Mouse (Mus musculus) CD8-positive naive resting alpha-beta T cell, adult 2 months (primary cell): ENCODE results near the gene Prkca.
A peak's percentile ranks its signal among the peaks of the same experiment; 100 is the strongest.

Experiments used
- DNase-seq, 2 experiments: peaks; one replicate each; pipeline ENCODE4 v3.0.0; 2022; ENCODE audit warnings: low read depth in 2 of 2, low spot score in 2 of 2

Prkca gene

GRCm38 (mm10) chr11:108170107-108170506, 173.6 kb downstream of the Prkca start:
- DNase-seq, result no peak

- no peak for DNase-seq
Observed at GRCm38 (mm10) chr11:108165725-108166124, 178.0 kb downstream of the Prkca start.

- no peak for DNase-seq
Observed at GRCm38 (mm10) chr11:108162639-108163038, 181.1 kb downstream of the Prkca start.

GRCm38 (mm10) chr11:108162110-108162509, 181.6 kb downstream of the Prkca start:
- no peak for DNase-seq

DNA sequence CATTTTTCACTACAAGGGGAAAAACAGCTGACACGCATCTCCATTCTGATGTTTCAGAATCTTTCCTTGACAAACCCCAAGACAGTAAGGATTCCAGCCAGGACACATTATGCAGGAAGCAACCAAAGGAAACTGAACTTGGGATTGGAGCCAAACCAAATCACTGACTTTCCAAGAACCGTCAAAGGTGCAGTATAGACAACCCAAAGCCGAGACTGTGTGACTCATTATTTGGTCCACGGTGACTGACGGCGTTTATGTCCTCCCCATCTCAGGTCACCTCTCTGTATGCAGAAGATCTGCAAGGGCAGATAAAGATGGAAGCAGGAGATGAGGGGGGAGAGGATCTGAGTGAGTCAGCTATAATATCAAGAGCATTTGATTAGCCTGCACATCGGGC, 183.7 kb downstream of the Prkca start:
- DNase-seq, result no peak

DNA sequence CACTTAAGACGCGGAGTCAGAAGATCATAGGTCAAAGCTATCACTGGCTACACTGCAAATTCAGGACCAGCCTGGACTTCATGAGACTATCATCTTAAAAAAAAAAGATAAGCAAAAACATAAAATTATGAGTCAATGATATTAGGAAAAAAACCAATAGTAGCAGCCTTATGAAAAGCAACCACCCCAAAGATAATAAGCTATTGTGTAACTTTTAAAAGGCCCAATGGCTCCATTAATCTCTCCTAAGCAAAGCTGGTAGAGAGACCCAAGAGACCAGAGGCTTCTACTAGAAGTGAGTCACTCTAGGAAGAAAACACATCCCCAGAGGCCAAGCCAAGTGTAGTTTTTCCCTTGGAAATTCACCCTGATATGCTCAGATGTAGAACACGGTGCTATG, 185.7 kb downstream of the Prkca start:
- DNase-seq, result no peak

- DNase-seq, result no peak
Observed at GRCm38 (mm10) chr11:108157074-108157473, 186.7 kb downstream of the Prkca start.

GRCm38 (mm10) chr11:108156107-108156506, 187.6 kb downstream of the Prkca start:
- DNase-seq, result no peak

DNA sequence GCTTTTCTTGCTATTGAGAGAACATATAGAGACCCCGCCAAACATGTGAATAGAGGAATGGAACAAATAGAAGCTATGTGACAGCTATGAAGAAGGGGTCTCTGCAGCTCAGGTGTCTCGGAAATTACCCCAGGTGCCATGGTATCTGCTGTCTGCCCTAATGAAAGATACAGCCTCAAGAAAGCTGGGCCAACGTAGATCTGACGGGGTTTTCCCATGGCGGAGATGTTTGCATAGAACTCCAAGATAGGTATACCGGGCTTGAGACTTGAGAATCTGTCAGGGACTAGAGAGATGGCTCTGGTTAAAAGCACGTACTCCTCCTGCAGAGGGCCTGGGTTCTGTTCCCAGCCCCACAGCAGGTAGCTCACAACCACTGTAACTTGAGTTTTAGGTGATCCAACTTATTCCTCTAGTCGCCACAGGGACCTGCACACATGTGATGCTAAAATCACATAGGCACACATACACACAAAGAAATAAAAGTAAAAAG, 188.6 kb downstream of the Prkca start:
- no peak for DNase-seq

DNA sequence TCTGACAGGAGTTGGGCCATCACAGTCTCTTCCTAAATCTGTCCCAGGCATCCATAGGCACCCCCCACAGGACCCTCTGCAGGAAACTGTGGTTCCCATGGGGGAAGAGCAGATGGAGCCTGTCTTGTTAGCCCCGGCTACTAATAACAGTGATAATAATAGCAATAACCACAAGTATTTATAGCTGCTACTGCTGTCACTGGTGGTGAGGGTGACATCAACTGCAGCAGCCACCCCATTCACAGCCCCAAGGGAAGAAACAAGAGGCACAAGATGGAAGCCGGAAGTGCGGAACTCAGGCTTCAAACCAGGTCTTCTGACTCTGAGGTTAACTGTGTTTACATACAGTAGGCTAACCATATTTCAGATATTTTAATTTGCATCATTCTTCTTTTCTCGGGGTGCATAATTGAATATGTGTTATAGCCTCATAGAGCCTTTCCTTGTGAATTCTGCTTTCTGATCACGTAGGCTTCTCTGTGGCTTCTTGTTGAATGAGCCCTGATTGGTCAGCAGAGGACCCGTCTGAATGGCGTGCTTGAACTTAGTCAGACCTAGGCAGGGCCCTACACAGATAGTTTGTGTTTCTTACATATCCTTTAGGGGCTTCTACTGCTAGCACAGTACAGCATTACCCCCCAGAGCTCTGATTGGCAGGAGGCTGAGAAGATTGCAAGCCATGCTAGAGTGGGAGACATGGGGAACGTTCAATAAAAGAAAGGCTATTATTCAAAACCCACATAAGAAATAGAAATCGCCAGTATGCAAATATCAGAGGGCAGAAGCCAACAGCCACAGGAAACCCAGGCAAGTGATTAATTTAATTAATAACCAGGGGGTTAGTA, 189.5 kb downstream of the Prkca start:
- no peak for DNase-seq

DNA sequence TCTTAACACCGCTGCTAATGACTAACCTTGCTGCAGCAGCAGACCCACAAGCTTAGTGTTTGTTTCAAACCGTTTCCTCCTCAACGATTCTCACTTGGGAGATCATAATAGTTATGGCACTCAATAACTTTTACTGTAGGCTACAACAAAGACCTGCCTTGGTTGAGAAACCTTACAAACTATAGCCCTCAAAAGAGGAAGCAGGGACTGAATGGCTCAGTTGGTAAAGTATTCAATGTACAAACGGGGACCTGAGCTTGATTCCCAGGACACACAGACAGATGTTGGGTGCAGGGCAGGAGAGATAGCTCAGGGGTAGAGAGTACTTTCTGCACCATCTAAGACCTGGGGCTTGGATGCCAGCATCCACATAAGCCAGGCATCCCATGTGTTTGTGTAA, 191.1 kb downstream of the Prkca start:
- DNase-seq, result no peak

DNA sequence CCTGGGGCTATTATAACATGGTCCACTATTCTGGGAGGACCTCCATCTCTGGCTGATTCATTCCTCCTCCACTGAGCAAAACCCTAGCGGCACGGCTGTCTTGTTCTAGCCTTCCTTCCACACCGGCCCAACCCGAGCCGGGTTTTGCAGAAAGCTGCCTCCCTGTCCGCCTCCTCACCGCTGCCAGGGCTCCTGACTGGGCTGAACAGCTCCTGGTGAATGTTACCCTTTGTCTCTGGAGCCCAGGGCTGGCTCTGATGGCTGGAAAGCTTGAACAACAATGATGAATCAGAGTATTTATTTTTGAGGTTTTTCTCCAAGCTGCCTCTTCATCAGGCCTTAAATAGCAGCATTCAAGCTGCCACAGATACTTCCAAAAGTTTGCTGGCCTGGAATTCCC, 193.3 kb downstream of the Prkca start:
- no peak for DNase-seq

GRCm38 (mm10) chr11:108149187-108149586, 194.5 kb downstream of the Prkca start:
- DNase-seq, result no peak

DNA sequence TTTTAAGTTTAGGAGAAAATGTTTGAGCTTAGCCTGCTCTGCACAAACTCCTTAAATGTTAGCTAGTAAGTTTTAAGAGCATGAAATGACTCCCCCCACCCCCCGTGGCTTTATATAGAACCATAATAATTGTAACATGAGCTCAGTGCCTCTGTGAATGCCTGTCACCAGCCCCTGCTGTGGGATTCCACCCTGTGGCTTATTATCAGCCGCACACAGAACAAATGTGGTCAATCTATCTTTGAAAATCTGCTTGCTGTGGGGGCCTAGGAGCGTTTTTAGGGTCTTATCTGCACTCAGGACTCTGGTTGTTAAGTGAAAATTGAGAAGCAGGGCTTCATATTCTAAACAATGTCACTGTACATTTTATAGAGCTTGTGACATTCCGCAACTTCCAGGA, 195.2 kb downstream of the Prkca start:
- DNase-seq, result no peak

DNA sequence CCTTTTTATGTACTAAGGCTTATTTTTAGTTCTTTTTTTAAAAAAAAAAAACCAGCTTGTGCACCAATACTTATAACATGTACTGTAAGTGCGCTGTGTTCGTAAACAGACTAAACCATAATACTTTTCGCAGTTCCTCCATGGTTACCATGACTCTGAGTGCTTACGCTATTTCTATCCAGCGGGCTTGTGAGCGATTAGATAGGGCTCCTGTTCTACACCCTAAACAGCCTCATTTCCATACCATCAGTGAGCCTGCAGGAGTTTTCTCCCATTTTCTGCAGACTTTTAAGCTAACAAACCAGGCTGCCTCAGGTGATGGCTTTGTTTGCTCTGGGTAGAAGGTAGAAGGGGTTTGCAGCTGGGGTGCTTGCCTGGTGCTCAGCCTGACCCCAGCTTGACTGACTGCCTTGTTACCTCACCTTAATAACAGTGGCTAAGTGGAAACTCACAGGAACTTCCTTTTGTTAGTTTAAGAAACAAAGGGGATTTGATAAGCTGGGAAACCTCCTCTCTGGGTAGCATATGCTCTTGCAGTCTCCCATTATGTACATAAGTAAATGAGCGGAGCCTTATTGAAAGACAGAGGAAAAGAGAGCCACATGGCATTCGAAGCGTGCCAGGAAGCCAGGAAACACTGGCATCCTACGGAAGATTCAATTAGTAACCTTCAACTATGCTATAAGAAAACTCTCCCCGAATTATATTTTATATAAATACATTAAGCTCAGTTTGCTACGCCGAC, 197.8 kb downstream of the Prkca start:
- DNase-seq, result no peak

DNA sequence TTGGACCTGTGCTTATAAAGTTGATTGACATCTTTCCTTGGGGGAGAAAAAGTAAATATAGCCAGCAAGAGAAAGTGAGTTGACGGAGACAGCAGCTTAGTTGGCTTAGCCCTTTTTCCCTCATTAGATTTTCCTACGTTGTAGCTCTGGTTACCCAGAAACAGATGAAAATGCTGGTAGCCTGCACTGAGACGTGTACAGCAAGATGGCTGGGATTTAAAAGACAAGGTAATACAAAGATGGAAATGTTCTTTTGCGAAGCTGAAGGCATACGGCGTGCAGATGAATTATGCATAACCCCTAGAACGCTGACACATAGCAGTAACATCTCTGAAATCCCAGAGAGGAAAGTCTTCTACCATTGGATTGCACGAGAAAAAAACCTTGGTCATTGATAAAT, 198.6 kb downstream of the Prkca start:
- no peak for DNase-seq

GRCm38 (mm10) chr11:108143739-108144138, 200.0 kb downstream of the Prkca start:
- DNase-seq, result no peak

DNA sequence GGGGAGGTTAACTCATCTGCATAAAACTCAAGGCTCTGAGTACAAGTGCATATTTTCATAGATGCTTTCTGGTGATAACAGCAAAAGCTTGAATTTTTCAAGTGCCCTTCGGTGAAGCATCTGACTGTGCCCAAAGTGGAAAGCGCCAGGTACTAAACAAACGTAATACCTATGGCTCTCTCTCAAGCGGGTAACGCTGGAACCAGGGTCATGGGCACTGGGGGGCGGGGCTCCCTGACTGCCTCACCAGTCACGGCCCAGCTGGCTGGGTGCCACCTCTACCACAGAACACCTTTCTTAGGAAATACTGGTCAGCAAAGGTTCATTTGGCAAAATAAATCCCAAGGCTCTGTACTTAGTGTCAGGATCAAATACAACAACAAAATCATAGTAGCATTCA, 203.7 kb downstream of the Prkca start:
- DNase-seq, result no peak

GRCm38 (mm10) chr11:108136341-108136740, 207.4 kb downstream of the Prkca start:
- DNase-seq, result no peak

DNA sequence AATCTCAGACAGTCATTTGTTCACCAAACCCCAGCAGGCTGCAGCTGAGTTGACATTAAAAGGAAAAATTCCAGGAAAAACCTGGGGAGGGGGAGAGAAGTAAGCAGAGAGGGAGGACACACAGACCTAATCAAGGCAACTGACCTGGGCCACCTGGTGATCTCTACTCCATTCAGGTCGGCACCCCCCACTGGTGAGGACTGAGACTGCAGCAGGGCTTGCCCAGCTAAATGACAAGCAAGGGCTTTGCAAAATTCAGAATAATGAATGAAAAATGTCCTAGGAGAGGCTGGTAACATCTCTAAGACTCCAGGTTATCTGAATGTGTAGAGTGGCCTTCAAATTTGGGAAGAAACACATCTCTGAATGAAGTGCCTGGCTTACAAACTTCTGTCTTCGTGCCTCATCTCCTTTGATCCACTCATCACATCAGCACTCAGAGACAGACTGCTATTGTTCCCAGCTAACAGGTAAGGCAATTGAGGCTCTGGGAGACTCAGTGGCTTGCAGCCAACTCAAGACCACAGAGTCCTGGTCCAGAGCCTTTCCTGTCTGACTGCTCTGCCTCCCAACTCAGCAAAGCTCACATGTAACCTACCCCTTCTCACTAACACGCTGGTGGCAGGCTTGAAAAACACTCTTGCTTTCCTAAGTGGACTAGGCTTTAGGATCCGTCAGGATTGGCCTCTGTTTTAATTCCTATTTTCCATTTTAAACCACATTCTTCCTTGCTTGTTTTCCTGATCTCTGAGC, 208.1 kb downstream of the Prkca start:
- no peak for DNase-seq

DNA sequence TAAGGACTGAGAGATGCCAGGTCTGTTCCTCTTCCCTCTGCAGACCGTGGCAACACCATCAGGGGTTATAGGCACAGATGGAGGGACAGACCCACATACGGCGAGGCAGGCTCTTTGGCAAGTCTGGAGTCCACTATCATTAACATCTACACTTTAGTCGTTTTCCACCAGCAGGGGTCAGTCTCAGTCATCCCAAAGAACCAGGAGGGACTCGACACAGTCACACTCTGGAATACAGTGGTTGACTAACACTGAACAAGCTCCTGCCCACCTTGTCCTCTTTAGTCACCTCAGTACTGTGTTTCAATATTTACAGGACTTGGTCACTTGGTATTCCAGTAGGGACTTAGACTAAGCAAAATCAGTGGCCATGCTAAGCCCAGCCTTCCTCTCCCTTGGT, 215.1 kb downstream of the Prkca start:
- peak; percentile 35 to 49 for DNase-seq

DNA sequence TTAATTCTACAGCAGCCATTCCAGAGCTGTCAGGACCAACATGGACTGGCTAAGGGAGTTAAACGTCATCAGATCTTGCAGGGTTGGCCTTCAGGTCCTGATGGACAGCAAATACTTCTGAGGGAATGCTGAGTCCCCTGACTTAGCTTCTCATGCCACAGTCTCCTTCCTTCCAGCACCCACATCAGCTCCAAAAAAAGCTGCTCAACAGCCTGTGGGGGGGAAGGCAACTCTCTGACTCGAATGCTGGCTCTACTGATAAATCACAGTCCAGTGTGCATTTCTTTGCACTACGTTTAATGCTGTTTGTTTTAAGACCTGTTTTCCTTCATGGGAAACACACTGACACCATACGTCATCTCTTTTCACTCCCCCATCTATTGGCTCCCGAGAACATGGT, 215.8 kb downstream of the Prkca start:
- DNase-seq, result no peak
